Comparison of ENCODE assay signal across 24 mouse cellular contexts in genomic region chr7:46462287-46462686, GRCm38 (mm10).
A peak's percentile ranks its signal among the peaks of the same experiment; 100 is the strongest.
DNase-seq lines count a peak whose midpoint lies in the region; ATAC-seq and TF ChIP-seq lines count a peak whose summit lies in the region.
"Had no signal": no experiment of that assay in that cellular context is flagged by ENCODE, and none has a peak within 500 bp of the region (broad histone marks: within the 10 kb centered on the region; RNA-seq: fewer than 3 reads in every experiment).

No protein-coding gene starts in this region.

- no peak overlapping the region for H3K4me2 ChIP-seq in midbrain, embryonic 11.5 days
- no peak overlapping the region for H3K4me2 ChIP-seq in midbrain, embryonic 14.5 days (ENCODE audit: low read length)
- H3K4me2 ChIP-seq in lung, postnatal 0 days (replicated peaks; ENCODE audit: low read depth, low read length): no peak overlapping the region
- H3K4me2 ChIP-seq: heart, embryonic 11.5 days; hindbrain, embryonic 12.5 days had no signal

- H3K27ac ChIP-seq in midbrain, embryonic 11.5 days (ENCODE audit: low read depth, low read length): no peak overlapping the region
- H3K27ac ChIP-seq in midbrain, embryonic 14.5 days (replicated peaks; ENCODE audit: low read depth, low read length): no peak overlapping the region
- no peak overlapping the region for H3K27ac ChIP-seq in lung, postnatal 0 days (ENCODE audit: low read length)
- H3K27ac ChIP-seq: forebrain, embryonic 10.5 days; hindbrain, embryonic 12.5 days; hindbrain, postnatal 0 days had no signal

- no peaks in the 10 kb centered on the region for H3K27me3 ChIP-seq in midbrain, embryonic 11.5 days (ENCODE audit: control insufficient read depth, insufficient read depth, low read length)
- H3K27me3 ChIP-seq in midbrain, embryonic 14.5 days (ENCODE audit: control insufficient read depth, insufficient read depth, low read length): no peaks in the 10 kb centered on the region
- H3K27me3 ChIP-seq in lung, postnatal 0 days (replicated peaks; ENCODE audit: insufficient read depth, low read length): no peaks in the 10 kb centered on the region
- H3K27me3 ChIP-seq: hindbrain, embryonic 12.5 days had no signal

- TF ChIP-seq CTCF in lung, postnatal 0 days (IDR thresholded peaks at IDR 0.05): no peak

- 63% methylated on average over 8 of the region's 8 CpGs for WGBS in midbrain, embryonic 11.5 days
- 64% methylated on average over 8 of the region's 8 CpGs for whole genome bisulfite sequencing in midbrain, embryonic 14.5 days
- WGBS in lung, postnatal 0 days: 66% methylated on average over 8 of the region's 8 CpGs

- no peaks in the 10 kb centered on the region for H3K36me3 ChIP-seq in midbrain, embryonic 11.5 days (ENCODE audit: control insufficient read depth, insufficient read depth, low read length)
- no peaks in the 10 kb centered on the region for H3K36me3 ChIP-seq in midbrain, embryonic 14.5 days (ENCODE audit: control insufficient read depth, insufficient read depth, low read length)
- no peaks in the 10 kb centered on the region for H3K36me3 ChIP-seq in lung, postnatal 0 days (ENCODE audit: insufficient read depth, low read length)
- H3K36me3 ChIP-seq: forebrain, embryonic 10.5 days; hindbrain, embryonic 12.5 days had no signal

- no peak for TF ChIP-seq EP300 in lung, postnatal 0 days (IDR thresholded peaks at IDR 0.05)

- no peak overlapping the region for H3K4me3 ChIP-seq in midbrain, embryonic 11.5 days (ENCODE audit: low read depth, low read length)
- H3K4me3 ChIP-seq in midbrain, embryonic 14.5 days (replicated peaks; ENCODE audit: low read depth, low read length): no peak overlapping the region
- H3K4me3 ChIP-seq in lung, postnatal 0 days (ENCODE audit: low read depth, low read length): no peak overlapping the region
- H3K4me3 ChIP-seq: forebrain, embryonic 10.5 days; hindbrain, embryonic 12.5 days had no signal

- H3K4me1 ChIP-seq in midbrain, embryonic 11.5 days (ENCODE audit: control insufficient read depth, insufficient read depth, low read length): 0 out of 2 replicates have a peak, but pooled peaks cover 2% of the 10 kb centered on the region
- H3K4me1 ChIP-seq in midbrain, embryonic 14.5 days (ENCODE audit: control insufficient read depth, insufficient read depth, low read length): peaks cover 9% of the 10 kb centered on the region; the same call in 1 of the 2 replicates
- H3K4me1 ChIP-seq in lung, postnatal 0 days (ENCODE audit: insufficient read depth, low read depth, low read length): no peaks in the 10 kb centered on the region; the same call in 1 of the 2 replicates

- no peaks in the 10 kb centered on the region for H3K9me3 ChIP-seq in midbrain, embryonic 11.5 days (ENCODE audit: control insufficient read depth, low read length)
- no peaks in the 10 kb centered on the region for H3K9me3 ChIP-seq in midbrain, embryonic 14.5 days (ENCODE audit: control insufficient read depth, low read length)
- H3K9me3 ChIP-seq in lung, postnatal 0 days (ENCODE audit: low read length): no peaks in the 10 kb centered on the region
- H3K9me3 ChIP-seq: forebrain, embryonic 10.5 days had no signal

- H3K9ac ChIP-seq in midbrain, embryonic 11.5 days (ENCODE audit: low read length): no peak overlapping the region
- H3K9ac ChIP-seq in midbrain, embryonic 14.5 days (replicated peaks; ENCODE audit: low read length): no peak overlapping the region
- H3K9ac ChIP-seq in lung, postnatal 0 days (replicated peaks; ENCODE audit: low read depth): no peak overlapping the region
- H3K9ac ChIP-seq: hindbrain, embryonic 12.5 days had no signal

- ATAC-seq in midbrain, embryonic 11.5 days (ENCODE audit: low FRiP score): no peak
- no peak for ATAC-seq in midbrain, embryonic 14.5 days (ENCODE audit: low FRiP score, low TSS enrichment)
- no peak for ATAC-seq in lung, postnatal 0 days
- ATAC-seq: activated CD4-positive, CD25-positive, alpha-beta regulatory T cell, adult 4 months; forebrain, embryonic 14.5 days; hindbrain, postnatal 0 days; inflammation-experienced regulatory T-cells, adult 6 months; intestine, embryonic 16.5 days had no signal

- peak; percentile 40 to 49 for DNase-seq in cerebellum, adult 18-20 months
- DNase-seq in cerebellum, postnatal 4 days (ENCODE audit: low spot score in 2 of 2): no peak
- DNase-seq in frontal cortex, postnatal 36 days (ENCODE audit: low spot score in 2 of 2): peak; percentile 24 to 36
- DNase-seq in frontal cortex, adult 2 months (ENCODE audit: extremely low spot score in 1 of 2, low spot score in 1 of 2): no peak
- peak; percentile 35 for DNase-seq in midbrain, embryonic 11.5 days (ENCODE audit: low spot score, missing footprints)
- no peak for DNase-seq in midbrain, embryonic 14.5 days
- DNase-seq in brain, adult 2 months (ENCODE audit: low read depth, low spot score): peak; percentile 81
- no peak for DNase-seq in lung, postnatal 0 days (ENCODE audit: low spot score)
- DNase-seq: adrenal gland, adult 8-10 months; adrenal gland, postnatal 25 days; cerebellum, adult 11 months; cerebellum, adult 8-10 months; cerebellum, postnatal 10 days; cerebellum, postnatal 36 days; gastrocnemius, postnatal 14 days; heart, adult 11 months had no signal

Comparison
In these comparisons a context has a peak if more than half of its experiments do, and no peak if none do; other contexts are left out.
1. DNase-seq: peak in cerebellum, adult 18-20 months (2 of 2), frontal cortex, postnatal 36 days (2 of 2), midbrain, embryonic 11.5 days (single experiment) and brain, adult 2 months (single experiment); none in cerebellum, postnatal 4 days (0 of 2), frontal cortex, adult 2 months (0 of 2), midbrain, embryonic 14.5 days (single experiment) and lung, postnatal 0 days (single experiment).